ENCODE assay signal across 14 mouse cellular contexts in genomic region chr1:184928382-184928781, GRCm38 (mm10). TPM values are rescaled to one million over a fixed set of nuclear protein-coding genes. Genes with fewer than 3 reads are reported as not detected.
"Had no signal": no experiment of that assay in that cellular context is flagged by ENCODE, and none has a peak within 500 bp of the region (broad histone marks: within the 10 kb centered on the region; RNA-seq: fewer than 3 reads in every experiment).

No protein-coding gene starts in this region.

- H3K4me2 ChIP-seq: kidney, embryonic 15.5 days; limb, embryonic 12.5 days; lung, embryonic 15.5 days; midbrain, embryonic 13.5 days; stomach, embryonic 15.5 days had no signal

- H3K4me3 ChIP-seq: kidney, embryonic 15.5 days; limb, embryonic 12.5 days; lung, embryonic 15.5 days; midbrain, embryonic 13.5 days; stomach, embryonic 15.5 days had no signal

- H3K27me3 ChIP-seq: kidney, embryonic 15.5 days; limb, embryonic 12.5 days; lung, embryonic 15.5 days; midbrain, embryonic 13.5 days; stomach, embryonic 15.5 days had no signal

- H3K4me1 ChIP-seq: kidney, embryonic 15.5 days; limb, embryonic 12.5 days; lung, embryonic 15.5 days; midbrain, embryonic 13.5 days; stomach, embryonic 15.5 days had no signal

- H3K9me3 ChIP-seq: kidney, embryonic 15.5 days; limb, embryonic 12.5 days; lung, embryonic 15.5 days; midbrain, embryonic 13.5 days; stomach, embryonic 15.5 days had no signal

- DNase-seq: kidney, adult 2 months; kidney, postnatal 14 days; layer of hippocampus, adult 9-11 months; layer of hippocampus, postnatal 36 days; lung, postnatal 14 days; thymus, adult 2 months; thymus, postnatal 25 days had no signal

- H3K27ac ChIP-seq: kidney, embryonic 15.5 days; limb, embryonic 12.5 days; lung, embryonic 15.5 days; macrophage; midbrain, embryonic 13.5 days; stomach, embryonic 15.5 days had no signal

- ATAC-seq: intestine, embryonic 16.5 days; midbrain, embryonic 13.5 days had no signal

- H3K9ac ChIP-seq: kidney, embryonic 15.5 days; limb, embryonic 12.5 days; lung, embryonic 15.5 days; midbrain, embryonic 13.5 days; stomach, embryonic 15.5 days had no signal

- H3K36me3 ChIP-seq: kidney, embryonic 15.5 days; lung, embryonic 15.5 days had no signal

RNA-seq across cellular contexts. Expression of gene C130074G19Rik, which starts 45.4 kb away (rescaled TPM):
- polyA plus RNA-seq: macrophage had no signal
